Mouse (Mus musculus) spleen, postnatal 36 days (tissue): ENCODE data around the gene Tspan8.

Source experiments
- DNase-seq, 2 experiments: peaks; one replicate each; pipeline ENCODE4 v3.0.0; 2022; ENCODE audit warnings: low spot score in 2 of 2, mixed read lengths in 1 of 2

The Tspan8 gene

GRCm38 (mm10) chr10:115830726-115831125 is 14.1 kb downstream of the Tspan8 start:
- no peak for DNase-seq

- DNase-seq: no peak
Measured at GRCm38 (mm10) chr10:115834017-115834416, 17.4 kb downstream of the Tspan8 start.

GRCm38 (mm10) chr10:115846930-115847329 is 30.3 kb downstream of the Tspan8 start:
- DNase-seq: no peak

GRCm38 (mm10) chr10:115848511-115848910 is 31.9 kb downstream of the Tspan8 start:
- no peak for DNase-seq

- no peak for DNase-seq
Measured at GRCm38 (mm10) chr10:115860210-115860880, 43.7 kb downstream of the Tspan8 start.

GRCm38 (mm10) chr10:115861967-115862366 is 45.3 kb downstream of the Tspan8 start:
- DNase-seq: no peak

GRCm38 (mm10) chr10:115882757-115883156 is 66.1 kb downstream of the Tspan8 start:
- no peak for DNase-seq

GRCm38 (mm10) chr10:115891924-115892323 is 75.3 kb downstream of the Tspan8 start:
- DNase-seq: no peak

- DNase-seq: no peak
Measured at GRCm38 (mm10) chr10:115892973-115893372, 76.3 kb downstream of the Tspan8 start.

- no peak for DNase-seq
Measured at GRCm38 (mm10) chr10:115894045-115894444, 77.4 kb downstream of the Tspan8 start.

GRCm38 (mm10) chr10:115896764-115897163 is 80.1 kb downstream of the Tspan8 start:
- no peak for DNase-seq

- no peak for DNase-seq
Measured at GRCm38 (mm10) chr10:115897235-115897634, 80.6 kb downstream of the Tspan8 start.
